Mouse (Mus musculus) midbrain, embryonic 16.5 days (tissue): Measurements from ENCODE around the gene Vmn1r119. TPM values are rescaled to one million over a fixed set of nuclear protein-coding genes. Genes with fewer than 3 reads are reported as not detected.
"Not testable (repeated sequence)": the region's sequence is repeated elsewhere in the genome, so short reads cannot be mapped to it uniquely, and the experiment has no call there.

ENCODE experiments used
- ATAC-seq: fragments of 200-750 bp; cut with Nextera tagmentation; 2 replicates; pipeline ENCODE4 v1.8.0; 2017; ENCODE audit warnings: moderate TSS enrichment
- H3K27ac ChIP-seq: fragments of 300-500 bp; sonication (generic); 2 replicates; pipeline ENCODE4 v1.5.1; 2014; ENCODE audit warnings: mild to moderate bottlenecking, low read length, mixed read lengths
- H3K27me3 ChIP-seq: fragments of 300-500 bp; sonication (generic); 2 replicates; pipeline ENCODE4 v1.6.1; 2014; ENCODE audit warnings: low read depth, low read length, mixed read lengths; ENCODE audit not compliant: control insufficient read depth, insufficient read depth
- H3K36me3 ChIP-seq: fragments of 300-500 bp; sonication (generic); 2 replicates; pipeline ENCODE4 v1.6.1; 2014; ENCODE audit warnings: mild to moderate bottlenecking, low read length, moderate library complexity, mixed read lengths; ENCODE audit not compliant: control insufficient read depth, insufficient read depth
- H3K4me1 ChIP-seq: fragments of 300-500 bp; sonication (generic); 2 replicates; pipeline ENCODE4 v1.6.1; 2014; ENCODE audit warnings: mild to moderate bottlenecking, low read length, mixed read lengths; ENCODE audit not compliant: control insufficient read depth, insufficient read depth
- H3K4me2 ChIP-seq: fragments of 300-500 bp; sonication (generic); 2 replicates; pipeline ENCODE4 v1.6.1; 2014; ENCODE audit warnings: mild to moderate bottlenecking, low read length, mixed read lengths
- H3K4me3 ChIP-seq: fragments of 300-500 bp; sonication (generic); 2 replicates; pipeline ENCODE4 v1.5.1; 2014; ENCODE audit warnings: low read depth, mild to moderate bottlenecking, low read length, moderate library complexity, mixed read lengths
- H3K9ac ChIP-seq: fragments of 300-500 bp; sonication (generic); 2 replicates; pipeline ENCODE4 v1.6.1; 2014; ENCODE audit warnings: low read depth, low read length, mixed read lengths
- H3K9me3 ChIP-seq: fragments of 300-500 bp; sonication (generic); replicated peaks from 2 replicates; pipeline ENCODE4 v1.6.1; 2014; ENCODE audit warnings: mild to moderate bottlenecking, low read length, mixed read lengths; ENCODE audit not compliant: control insufficient read depth, poor library complexity, severe bottlenecking
- whole genome bisulfite sequencing: fragments of 180-500 bp; shearing (Covaris S2); extraction: QIAGEN DNeasy Blood & Tissue Kit; methylation state at CpG from one replicate; pipeline ENCODE4 v1.1.7; 2014; 5-methylcytosine and 5-hydroxymethylcytosine counted together
- polyA plus RNA-seq: library from polyadenylated mRNA; unstranded; fragments of >200 nt; fragmentation: Nextera tagmentation; extraction: Ambion mirVana; gene quantifications from 2 replicates; pipeline ENCODE4 v1.2.1, GENCODE M21; 2015

Gene Vmn1r119
- polyA plus RNA-seq: not detected in 2 replicates

GRCm38 (mm10) chr7:21012355-21012754 lies at the start of gene Vmn1r119:
Gene Vmn1r119, minus strand, starts transcription at chr7:21012455.
- H3K9ac ChIP-seq, H3K9me3 ChIP-seq, H3K27me3 ChIP-seq, H3K4me1 ChIP-seq, ATAC-seq, H3K36me3 ChIP-seq, H3K4me3 ChIP-seq, H3K27ac ChIP-seq, H3K4me2 ChIP-seq: not testable (repeated sequence)
- WGBS: no CpG with 5 or more reads among the region's 2 CpGs

GRCm38 (mm10) chr7:21053684-21054083 lies 41.4 kb upstream of the Vmn1r119 start, which contains the start of gene Vmn1r120:
Gene Vmn1r120, minus strand, starts transcription at chr7:21053784.
- H3K4me3 ChIP-seq, ATAC-seq, H3K36me3 ChIP-seq, H3K27me3 ChIP-seq, H3K4me2 ChIP-seq, H3K4me1 ChIP-seq, H3K9me3 ChIP-seq, H3K9ac ChIP-seq, H3K27ac ChIP-seq: not testable (repeated sequence)
- WGBS: 89% methylated on average over 1 of the region's 1 CpGs

Other genes with a start within 250 kb of the Vmn1r119 start
- gene Vmn1r112, start 241.3 kb downstream of the Vmn1r119 start, polyA plus RNA-seq: not detected in 2 replicates
- gene Vmn1r113, start 225.2 kb downstream of the Vmn1r119 start, polyA plus RNA-seq: not detected in 2 replicates
- gene Vmn1r114, start 200.3 kb downstream of the Vmn1r119 start, polyA plus RNA-seq: not detected in 2 replicates
- gene Vmn1r115, start 167.5 kb downstream of the Vmn1r119 start, polyA plus RNA-seq: not detected in 2 replicates
- gene Vmn1r116, start 140.2 kb downstream of the Vmn1r119 start, polyA plus RNA-seq: not detected in 2 replicates
- not detected in 2 replicates for gene Vmn1r117, start 128.3 kb downstream of the Vmn1r119 start, polyA plus RNA-seq
- gene Vmn1r118, start 100.1 kb downstream of the Vmn1r119 start, polyA plus RNA-seq: not detected in 2 replicates
- gene Vmn1r120, start 41.3 kb upstream of the Vmn1r119 start, polyA plus RNA-seq: not detected in 2 replicates
- gene Vmn1r121, start 86.1 kb upstream of the Vmn1r119 start, polyA plus RNA-seq: not detected in 2 replicates
- gene Vmn1r122, start 121.7 kb upstream of the Vmn1r119 start, polyA plus RNA-seq: not detected in 2 replicates
- not detected in 2 replicates for gene Vmn1r123, start 149.7 kb upstream of the Vmn1r119 start, polyA plus RNA-seq
- not detected in 2 replicates for gene Gm5157, start 178.0 kb upstream of the Vmn1r119 start, polyA plus RNA-seq
- gene Vmn1r124, start 248.2 kb upstream of the Vmn1r119 start, polyA plus RNA-seq: not detected in 2 replicates